Mouse (Mus musculus) myocyte (in vitro differentiated cells): ENCODE data around the gene 4921524J17Rik. TPM values are rescaled to one million over a fixed set of nuclear protein-coding genes. Genes with fewer than 3 reads are reported as not detected.

Source experiments
- H3K27me3 ChIP-seq: one replicate; pipeline ENCODE4 v1.6.1; 2011; ENCODE audit not compliant: control insufficient read depth, insufficient read depth, insufficient read length
- H3K36me3 ChIP-seq: one replicate; pipeline ENCODE4 v1.6.1; 2011; ENCODE audit not compliant: control insufficient read depth, insufficient read depth
- H3K4me2 ChIP-seq: one replicate; pipeline ENCODE4 v1.6.1; 2011; ENCODE audit warnings: low read depth, control low read depth
- H3K4me3 ChIP-seq: one replicate; pipeline ENCODE4 v1.5.1; 2011; ENCODE audit warnings: mild to moderate bottlenecking, control low read depth, moderate library complexity
- H3K79me2 ChIP-seq: one replicate; pipeline ENCODE4 v1.6.1; 2011; ENCODE audit not compliant: control insufficient read depth, insufficient read depth
- H3ac ChIP-seq: one replicate; pipeline ENCODE4 v1.6.1; 2011; ENCODE audit not compliant: control insufficient read depth, insufficient read length
- CEBPB ChIP-seq: IDR thresholded peaks from 2 replicates; pipeline ENCODE4 v1.6.1; 2011; ENCODE audit warnings: mild to moderate bottlenecking, moderate library complexity; ENCODE audit not compliant: poor library complexity, insufficient read depth, severe bottlenecking
- E2F4 ChIP-seq: IDR thresholded peaks from one replicate; pipeline ENCODE4 v1.6.1; 2011; ENCODE audit warnings: mild to moderate bottlenecking, control low read depth, moderate library complexity; ENCODE audit not compliant: insufficient read depth
- MAX ChIP-seq: IDR thresholded peaks from one replicate; pipeline ENCODE4 v1.6.1; 2011; ENCODE audit warnings: low read depth, mild to moderate bottlenecking, control low read depth
- MYOD1 ChIP-seq, 3 experiments: IDR thresholded peaks; one replicate each; pipeline ENCODE4 v1.6.1; 2011; ENCODE audit warnings: control low read depth in 2 of 3, low read depth in 2 of 3, mild to moderate bottlenecking in 2 of 3, moderate library complexity in 1 of 3; ENCODE audit not compliant: insufficient read length in 2 of 3, control insufficient read depth in 1 of 3
- MYOG ChIP-seq, 3 experiments: IDR thresholded peaks; one replicate each; pipeline ENCODE4 v1.6.1; 2011; ENCODE audit warnings: control low read depth in 2 of 3, low read depth in 2 of 3, mild to moderate bottlenecking in 2 of 3; ENCODE audit not compliant: insufficient read length in 2 of 3, control insufficient read depth in 1 of 3, insufficient read depth in 1 of 3
- POLR2A ChIP-seq: IDR thresholded peaks from one replicate; pipeline ENCODE4 v1.6.1; 2011; ENCODE audit warnings: low read depth, mild to moderate bottlenecking, control low read depth, moderate library complexity; ENCODE audit not compliant: insufficient read length
- POLR2AphosphoS2 ChIP-seq: IDR thresholded peaks from one replicate; pipeline ENCODE4 v1.6.1; 2011; ENCODE audit warnings: low read depth, control low read depth; ENCODE audit not compliant: insufficient read length
- REST ChIP-seq: IDR thresholded peaks from one replicate; pipeline ENCODE4 v1.6.1; 2011; ENCODE audit warnings: mild to moderate bottlenecking, control low read depth, moderate library complexity; ENCODE audit not compliant: insufficient read depth, insufficient read length
- SRF ChIP-seq: IDR thresholded peaks from one replicate; pipeline ENCODE4 v1.6.1; 2011; ENCODE audit warnings: low read depth; ENCODE audit not compliant: control insufficient read depth, insufficient read length
- TCF12 ChIP-seq: IDR thresholded peaks from one replicate; pipeline ENCODE4 v1.6.1; 2011; ENCODE audit warnings: mild to moderate bottlenecking, control low read depth; ENCODE audit not compliant: poor library complexity, insufficient read depth, severe bottlenecking
- TCF3 ChIP-seq: IDR thresholded peaks from one replicate; pipeline ENCODE4 v1.6.1; 2011; ENCODE audit warnings: low read depth, control low read depth; ENCODE audit not compliant: insufficient read length
- USF1 ChIP-seq: IDR thresholded peaks from one replicate; pipeline ENCODE4 v1.6.1; 2011; ENCODE audit warnings: low read depth, mild to moderate bottlenecking, control low read depth, moderate library complexity
- polyA plus RNA-seq: library from polyadenylated mRNA; unstranded; fragments of >200 nt; fragmentation: generic; extraction: Trizol; gene quantifications from one replicate; pipeline ENCODE4 v1.2.1, GENCODE M21; 2012; ENCODE audit warnings: missing spikeins

4921524J17Rik gene
- polyA plus RNA-seq, 1 experiment: 12.3 TPM

- Histone ChIP-seq H3K79me2 (no peaks in the 10 kb centered on the region), H3K27me3 (no peaks in the 10 kb centered on the region), H3ac (no peak overlapping the region), H3K4me2 (no peak overlapping the region), H3K4me3 (no peak overlapping the region), H3K36me3 (no peaks in the 10 kb centered on the region)
- TF ChIP-seq MYOD1 (IDR thresholded peaks at IDR 0.05; ENCODE audit: control insufficient read depth in 1 of 3, insufficient read length in 2 of 3, low read depth in 2 of 3): no peak
These were observed 45.8 kb upstream of the 4921524J17Rik start for GRCm38 (mm10) chr8:85478397-85478796.

- no peak overlapping the region for H3K4me3 ChIP-seq
- H3K79me2 ChIP-seq: no peaks in the 10 kb centered on the region
- H3K36me3 ChIP-seq: no peaks in the 10 kb centered on the region
- no peak overlapping the region for H3ac ChIP-seq
- H3K4me2 ChIP-seq: no peak overlapping the region
- no peak for TF ChIP-seq MAX
- TF ChIP-seq E2F4: no peak
- no peak for TF ChIP-seq MYOD1 (IDR thresholded peaks at IDR 0.05; ENCODE audit: control insufficient read depth in 1 of 3, insufficient read length in 2 of 3, low read depth in 2 of 3)
- no peak for TF ChIP-seq TCF12
- no peak for TF ChIP-seq CEBPB
- no peak for TF ChIP-seq POLR2AphosphoS2
- no peak for TF ChIP-seq POLR2A
- no peak for TF ChIP-seq REST
- TF ChIP-seq MYOG (IDR thresholded peaks at IDR 0.05; ENCODE audit: control insufficient read depth in 1 of 3, insufficient read depth in 1 of 3, insufficient read length in 2 of 3, low read depth in 2 of 3): no peak
- no peak for TF ChIP-seq USF1
- no peak for TF ChIP-seq TCF3
- no peak for TF ChIP-seq SRF
- no peaks in the 10 kb centered on the region for H3K27me3 ChIP-seq
These were observed 44.4 kb upstream of the 4921524J17Rik start for GRCm38 (mm10) chr8:85476970-85477545.

GRCm38 (mm10) chr8:85474924-85475323 lies 42.3 kb upstream of the 4921524J17Rik start:
- H3K36me3 ChIP-seq: no peaks in the 10 kb centered on the region
- TF ChIP-seq MAX (no peak), CEBPB (no peak), POLR2A (no peak), POLR2AphosphoS2 (no peak), TCF3 (no peak), REST (no peak), USF1 (no peak), MYOD1 (IDR thresholded peaks at IDR 0.05; ENCODE audit: control insufficient read depth in 1 of 3, insufficient read length in 2 of 3, low read depth in 2 of 3) (no peak)

GRCm38 (mm10) chr8:85473246-85473645 lies 40.6 kb upstream of the 4921524J17Rik start:
- Histone ChIP-seq H3K27me3 (no peaks in the 10 kb centered on the region), H3K36me3 (no peaks in the 10 kb centered on the region), H3K79me2 (no peaks in the 10 kb centered on the region), H3ac (no peak overlapping the region), H3K4me2 (no peak overlapping the region), H3K4me3 (no peak overlapping the region)
- TF ChIP-seq POLR2AphosphoS2 (no peak), CEBPB (no peak), USF1 (no peak), SRF (no peak)

More at GRCm38 (mm10) chr8:85474924-85475323, 42.3 kb upstream of the 4921524J17Rik start:
- H3K4me2 ChIP-seq: no peak overlapping the region
- H3K79me2 ChIP-seq: no peaks in the 10 kb centered on the region
- H3K27me3 ChIP-seq: no peaks in the 10 kb centered on the region
- H3K4me3 ChIP-seq: no peak overlapping the region
- H3ac ChIP-seq: no peak overlapping the region

- Histone ChIP-seq H3K4me3 (no peak overlapping the region), H3K27me3 (no peaks in the 10 kb centered on the region), H3ac (no peak overlapping the region), H3K36me3 (no peaks in the 10 kb centered on the region), H3K79me2 (no peaks in the 10 kb centered on the region), H3K4me2 (no peak overlapping the region)
- no peak for TF ChIP-seq POLR2AphosphoS2
These were observed 40.2 kb upstream of the 4921524J17Rik start for GRCm38 (mm10) chr8:85472800-85473199.

GRCm38 (mm10) chr8:85470753-85471152 lies 38.1 kb upstream of the 4921524J17Rik start:
- no peaks in the 10 kb centered on the region for H3K36me3 ChIP-seq
- no peaks in the 10 kb centered on the region for H3K27me3 ChIP-seq
- H3K4me2 ChIP-seq: no peak overlapping the region
- TF ChIP-seq E2F4: no peak
- no peak for TF ChIP-seq POLR2A
- TF ChIP-seq MYOD1 (IDR thresholded peaks at IDR 0.05; ENCODE audit: control insufficient read depth in 1 of 3, insufficient read length in 2 of 3, low read depth in 2 of 3): no peak
- TF ChIP-seq REST: no peak
- no peak for TF ChIP-seq MYOG (IDR thresholded peaks at IDR 0.05; ENCODE audit: control insufficient read depth in 1 of 3, insufficient read depth in 1 of 3, insufficient read length in 2 of 3, low read depth in 2 of 3)
- TF ChIP-seq TCF3: no peak
- no peak for TF ChIP-seq TCF12
- TF ChIP-seq CEBPB: no peak
- no peak for TF ChIP-seq MAX
- no peak for TF ChIP-seq USF1
- TF ChIP-seq SRF: no peak
- TF ChIP-seq POLR2AphosphoS2: no peak
- no peaks in the 10 kb centered on the region for H3K79me2 ChIP-seq
- H3K4me3 ChIP-seq: no peak overlapping the region
- no peak overlapping the region for H3ac ChIP-seq
